ENCODE assay signal across 22 mouse cellular contexts in genomic region chr10:20585959-20586358, GRCm38 (mm10).
A peak's percentile ranks its signal among the peaks of the same experiment; 100 is the strongest.
DNase-seq lines count a peak whose midpoint lies in the region; ATAC-seq lines count a peak whose summit lies in the region.
"Had no signal": no experiment of that assay in that cellular context is flagged by ENCODE, and none has a peak within 500 bp of the region (broad histone marks: within the 10 kb centered on the region; RNA-seq: fewer than 3 reads in every experiment).

No protein-coding gene starts in this region.

- peak; percentile 10 for DNase-seq in forebrain, embryonic 14.5 days (ENCODE audit: low spot score)
- no peak for DNase-seq in forebrain, embryonic 11.5 days (ENCODE audit: low spot score)
- peak; percentile 45 for DNase-seq in brain, embryonic 18.5 days (ENCODE audit: low read depth, low spot score)
- peak; percentile 65 for DNase-seq in layer of hippocampus, adult 9-11 months
- peak; percentile 24 to 25 for DNase-seq in left cerebral cortex, postnatal 36 days (ENCODE audit: low spot score in 2 of 2)
- DNase-seq in kidney, adult 9 months: no peak
- no peak for DNase-seq in testis, postnatal 14 days (ENCODE audit: low spot score)
- DNase-seq: cerebellum, adult 18-20 months; heart, postnatal 14 days; lung, embryonic 14.5 days; thymus, adult 18-20 months had no signal

- no peaks in the 10 kb centered on the region for H3K9me3 ChIP-seq in forebrain, embryonic 14.5 days (replicated peaks; ENCODE audit: control insufficient read depth, low read length)
- H3K9me3 ChIP-seq in forebrain, embryonic 11.5 days (ENCODE audit: control insufficient read depth, low read length): no peaks in the 10 kb centered on the region
- H3K9me3 ChIP-seq in neural tube, embryonic 15.5 days (replicated peaks): no peaks in the 10 kb centered on the region
- H3K9me3 ChIP-seq: G1E; hindbrain, embryonic 15.5 days; liver, embryonic 12.5 days; midbrain, embryonic 15.5 days had no signal

- intact Hi-C loops in left cerebral cortex, postnatal 36 days (cut with DNase I): no loop called here

- no peak overlapping the region for H3K9ac ChIP-seq in forebrain, embryonic 14.5 days (ENCODE audit: low read length)
- no peak overlapping the region for H3K9ac ChIP-seq in forebrain, embryonic 11.5 days (ENCODE audit: low read length)
- H3K9ac ChIP-seq in neural tube, embryonic 15.5 days (replicated peaks): no peak overlapping the region
- H3K9ac ChIP-seq: hindbrain, embryonic 15.5 days; liver, embryonic 12.5 days; lung, embryonic 14.5 days; midbrain, embryonic 15.5 days had no signal

- H3K4me2 ChIP-seq in forebrain, embryonic 14.5 days (ENCODE audit: low read length): no peak overlapping the region
- H3K4me2 ChIP-seq in forebrain, embryonic 11.5 days (ENCODE audit: low read depth, low read length, severe bottlenecking): no peak overlapping the region
- H3K4me2 ChIP-seq in neural tube, embryonic 15.5 days: no peak overlapping the region
- H3K4me2 ChIP-seq: heart, embryonic 11.5 days; hindbrain, embryonic 15.5 days; liver, embryonic 12.5 days; lung, embryonic 14.5 days; midbrain, embryonic 15.5 days had no signal

- H3K4me3 ChIP-seq in forebrain, embryonic 14.5 days (ENCODE audit: low read depth, low read length): no peak overlapping the region
- H3K4me3 ChIP-seq in forebrain, embryonic 11.5 days (ENCODE audit: low read depth, low read length): no peak overlapping the region
- H3K4me3 ChIP-seq in neural tube, embryonic 15.5 days (replicated peaks): no peak overlapping the region
- H3K4me3 ChIP-seq: erythroblast, embryonic 14.5 days; hindbrain, embryonic 15.5 days; liver, embryonic 12.5 days; midbrain, embryonic 15.5 days had no signal

- H3K36me3 ChIP-seq in forebrain, embryonic 14.5 days (ENCODE audit: control insufficient read depth, insufficient read depth, low read length): no peaks in the 10 kb centered on the region
- no peaks in the 10 kb centered on the region for H3K36me3 ChIP-seq in forebrain, embryonic 11.5 days (ENCODE audit: control insufficient read depth, insufficient read depth, low read length)
- H3K36me3 ChIP-seq in neural tube, embryonic 15.5 days: no peaks in the 10 kb centered on the region
- H3K36me3 ChIP-seq: G1E; hindbrain, embryonic 15.5 days; liver, embryonic 12.5 days; midbrain, embryonic 15.5 days had no signal

- 93% methylated on average over 4 of the region's 4 CpGs for WGBS in forebrain, embryonic 14.5 days
- 89% methylated on average over 4 of the region's 4 CpGs for WGBS in forebrain, embryonic 11.5 days
- 89% methylated on average over 4 of the region's 4 CpGs for WGBS in neural tube, embryonic 15.5 days

- H3K27ac ChIP-seq in forebrain, embryonic 14.5 days (ENCODE audit: low read depth, low read length): no peak overlapping the region
- H3K27ac ChIP-seq in forebrain, embryonic 11.5 days (ENCODE audit: low read depth, low read length): no peak overlapping the region
- no peak overlapping the region for H3K27ac ChIP-seq in neural tube, embryonic 15.5 days (replicated peaks)
- H3K27ac ChIP-seq: hindbrain, embryonic 15.5 days; kidney, postnatal 0 days; liver, embryonic 12.5 days; macrophage; midbrain, embryonic 15.5 days had no signal

- no peaks in the 10 kb centered on the region for H3K27me3 ChIP-seq in forebrain, embryonic 14.5 days (replicated peaks; ENCODE audit: control insufficient read depth, insufficient read depth, low read length)
- no peaks in the 10 kb centered on the region for H3K27me3 ChIP-seq in forebrain, embryonic 11.5 days (ENCODE audit: control insufficient read depth, insufficient read depth, low read length)
- no peaks in the 10 kb centered on the region for H3K27me3 ChIP-seq in neural tube, embryonic 15.5 days (replicated peaks)
- H3K27me3 ChIP-seq: hindbrain, embryonic 15.5 days; liver, embryonic 12.5 days; midbrain, embryonic 15.5 days had no signal

- no peak for ATAC-seq in forebrain, embryonic 14.5 days
- ATAC-seq in forebrain, embryonic 11.5 days (replicated peaks; ENCODE audit: low FRiP score): no peak
- no peak for ATAC-seq in neural tube, embryonic 15.5 days (ENCODE audit: low FRiP score)
- ATAC-seq: CD4-positive, CD25-positive, alpha-beta regulatory T cell, adult 4 months; intestine, embryonic 16.5 days; liver, embryonic 12.5 days; midbrain, embryonic 15.5 days had no signal

- no peaks in the 10 kb centered on the region for H3K4me1 ChIP-seq in forebrain, embryonic 14.5 days (ENCODE audit: control insufficient read depth, insufficient read depth, low read length)
- no peaks in the 10 kb centered on the region for H3K4me1 ChIP-seq in forebrain, embryonic 11.5 days (replicated peaks; ENCODE audit: control insufficient read depth, insufficient read depth, low read length)
- no peaks in the 10 kb centered on the region for H3K4me1 ChIP-seq in neural tube, embryonic 15.5 days
- H3K4me1 ChIP-seq: hindbrain, embryonic 15.5 days; liver, embryonic 12.5 days; midbrain, embryonic 15.5 days had no signal

Comparison
In these comparisons a context has a peak if more than half of its experiments do, and no peak if none do; other contexts are left out.
1. DNase-seq: peak in forebrain, embryonic 14.5 days (single experiment), brain, embryonic 18.5 days (single experiment), layer of hippocampus, adult 9-11 months (single experiment) and left cerebral cortex, postnatal 36 days (2 of 2); none in forebrain, embryonic 11.5 days (single experiment), kidney, adult 9 months (single experiment) and testis, postnatal 14 days (single experiment).